Mouse (Mus musculus) CH12.LX (cell line): ENCODE data around the gene Klhl36. TPM values are rescaled to one million over a fixed set of nuclear protein-coding genes. Genes with fewer than 3 reads are reported as not detected.

Source experiments
- DNase-seq: peaks from one replicate; pipeline ENCODE4 v3.0.0-alpha.2; 2013; ENCODE audit errors: extremely low read depth
- H3K27ac ChIP-seq: 2 replicates; pipeline ENCODE4 v1.5.1; 2012; ENCODE audit warnings: low read depth, mild to moderate bottlenecking, control low read depth, moderate library complexity; ENCODE audit not compliant: insufficient read depth
- H3K27me3 ChIP-seq: replicated peaks from 2 replicates; pipeline ENCODE3; 2012; ENCODE audit warnings: inconsistent platforms
- H3K36me3 ChIP-seq, 2 experiments: replicated peaks in 1 of 2; 2 replicates each; pipeline versions ENCODE3 to v1.6.1; 2012; ENCODE audit warnings: inconsistent platforms in 1 of 2, low read length in 1 of 2, mild to moderate bottlenecking in 1 of 2, mixed read lengths in 1 of 2, moderate library complexity in 1 of 2; ENCODE audit not compliant: control insufficient read depth in 1 of 2, insufficient read depth in 1 of 2
- H3K4me1 ChIP-seq, 2 experiments: 2 replicates each; pipeline ENCODE4 v1.6.1; 2012; ENCODE audit warnings: inconsistent platforms in 1 of 2, moderate library complexity in 1 of 2; ENCODE audit not compliant: insufficient read depth in 2 of 2, control insufficient read depth in 1 of 2
- H3K4me2 ChIP-seq: 2 replicates; pipeline ENCODE4 v1.6.1; 2012; ENCODE audit warnings: low read depth, mild to moderate bottlenecking, control low read depth; ENCODE audit not compliant: poor library complexity, insufficient read depth, severe bottlenecking
- H3K4me3 ChIP-seq, 3 experiments: fragments of 150-350 bp in 1 of 3; sonication (generic) in 1 of 3; replicated peaks in 1 of 3; 2 replicates each; pipeline versions ENCODE3 to v1.5.1; 2011 to 2012; ENCODE audit warnings: low read depth in 2 of 3, low read length in 2 of 3, mild to moderate bottlenecking in 2 of 3, moderate library complexity in 2 of 3, control low read depth in 1 of 3, improper control_type of control experiment in 1 of 3, inconsistent platforms in 1 of 3, mixed read lengths in 1 of 3; ENCODE audit not compliant: poor library complexity in 1 of 3
- H3K79me2 ChIP-seq: replicated peaks from 2 replicates; pipeline ENCODE4 v1.6.1; 2012; ENCODE audit warnings: mild to moderate bottlenecking, moderate library complexity; ENCODE audit not compliant: control insufficient read depth, poor library complexity, insufficient read depth, severe bottlenecking; ENCODE audit errors: extremely low read depth
- H3K9ac ChIP-seq: 2 replicates; pipeline ENCODE4 v1.6.1; 2012; ENCODE audit warnings: low read depth, mild to moderate bottlenecking, control low read depth, moderate library complexity; ENCODE audit not compliant: insufficient read depth
- H3K9me3 ChIP-seq: replicated peaks from 2 replicates; pipeline ENCODE3; 2012; ENCODE audit warnings: low read length, inconsistent platforms, mixed read lengths
- CHD1 ChIP-seq: IDR thresholded peaks from 2 replicates; pipeline ENCODE4 v1.6.1; 2012; ENCODE audit warnings: low read depth, low read length, improper control_type of control experiment, inconsistent platforms
- CTCF ChIP-seq, 2 experiments: IDR thresholded peaks in 1 of 2; conservative IDR thresholded peaks in 1 of 2; 2 replicates each; pipeline ENCODE4 v1.5.1; 2011 to 2012; ENCODE audit warnings: low read depth in 2 of 2, low read length in 2 of 2, improper control_type of control experiment in 1 of 2, inconsistent platforms in 1 of 2, mild to moderate bottlenecking in 1 of 2, moderate library complexity in 1 of 2
- E2F4 ChIP-seq: IDR thresholded peaks from 2 replicates; pipeline ENCODE4 v1.6.1; 2011; ENCODE audit warnings: low read depth, low read length, improper control_type of control experiment; ENCODE audit not compliant: insufficient replicate concordance
- ELF1 ChIP-seq: IDR thresholded peaks from 2 replicates; pipeline ENCODE4 v1.6.1; 2014; ENCODE audit warnings: low read depth, mild to moderate bottlenecking, inconsistent platforms, low read length, improper control_type of control experiment
- HCFC1 ChIP-seq: IDR thresholded peaks from 2 replicates; pipeline ENCODE4 v1.6.1; 2012; ENCODE audit warnings: low read depth, mild to moderate bottlenecking, inconsistent platforms, low read length, improper control_type of control experiment
- JUN ChIP-seq: IDR thresholded peaks from 2 replicates; pipeline ENCODE4 v1.6.1; 2011; ENCODE audit warnings: low read depth, mild to moderate bottlenecking, low read length, improper control_type of control experiment, moderate library complexity; ENCODE audit not compliant: insufficient read depth
- MAFK ChIP-seq: IDR thresholded peaks from 2 replicates; pipeline ENCODE4 v1.6.1; 2011; ENCODE audit warnings: low read length, improper control_type of control experiment; ENCODE audit not compliant: insufficient replicate concordance
- MAZ ChIP-seq: IDR thresholded peaks from 2 replicates; pipeline ENCODE4 v1.6.1; 2012; ENCODE audit warnings: low read depth, mild to moderate bottlenecking, inconsistent platforms, low read length, improper control_type of control experiment, moderate library complexity
- MXI1 ChIP-seq: IDR thresholded peaks from 2 replicates; pipeline ENCODE4 v1.6.1; 2011; ENCODE audit warnings: mild to moderate bottlenecking, low read depth, low read length, improper control_type of control experiment
- MYC ChIP-seq: IDR thresholded peaks from 2 replicates; pipeline ENCODE4 v1.6.1; 2011; ENCODE audit warnings: low read depth, mild to moderate bottlenecking, improper control_type of control experiment, low read length
- NRF1 ChIP-seq: IDR thresholded peaks from 2 replicates; pipeline ENCODE4 v1.6.1; 2014; ENCODE audit warnings: low read depth, mild to moderate bottlenecking, inconsistent platforms, low read length, improper control_type of control experiment, moderate library complexity
- POLR2A ChIP-seq: IDR thresholded peaks from 2 replicates; pipeline ENCODE4 v1.6.1; 2011; ENCODE audit warnings: low read depth, mild to moderate bottlenecking, improper control_type of control experiment, low read length
- UBTF ChIP-seq: IDR thresholded peaks from 2 replicates; pipeline ENCODE4 v1.6.1; 2012; ENCODE audit warnings: low read depth, mild to moderate bottlenecking, inconsistent platforms, low read length, improper control_type of control experiment, moderate library complexity
- USF1 ChIP-seq: IDR thresholded peaks from 2 replicates; pipeline ENCODE4 v1.6.1; 2014; ENCODE audit warnings: low read depth, mild to moderate bottlenecking, inconsistent platforms, low read length, improper control_type of control experiment
- USF2 ChIP-seq: conservative IDR thresholded peaks from 2 replicates; pipeline ENCODE4 v1.6.1; 2011; ENCODE audit warnings: low read depth, low read length, improper control_type of control experiment
- ZC3H11A ChIP-seq: IDR thresholded peaks from 2 replicates; pipeline ENCODE4 v1.6.1; 2012; ENCODE audit warnings: low read depth, mild to moderate bottlenecking, inconsistent platforms, low read length, improper control_type of control experiment
- ZMIZ1 ChIP-seq: IDR thresholded peaks from 2 replicates; pipeline ENCODE4 v1.6.1; 2012; ENCODE audit warnings: low read depth, mild to moderate bottlenecking, inconsistent platforms, low read length, improper control_type of control experiment
- ZNF384 ChIP-seq: IDR thresholded peaks from 2 replicates; pipeline ENCODE4 v1.6.1; 2012; ENCODE audit warnings: low read depth, low read length, improper control_type of control experiment, inconsistent platforms
- dilution Hi-C: fragments of 300-500 bp; cut with MboI; formaldehyde crosslinking; loops from 2 replicates; pipeline ENCODE4 v1.14.3; 2020; ENCODE audit warnings: low sequenced_read_pairs; ENCODE audit not compliant: extremely low pct_unique_long_range_greater_than_20kb, extremely low pct_ligation_motif_present
- in situ Hi-C: fragments of 300-500 bp; cut with MboI; formaldehyde crosslinking; loops from 3 replicates; pipeline ENCODE4 v1.14.3; 2019; ENCODE audit warnings: low sequenced_read_pairs, low pct_ligation_motif_present, low pct_unique_long_range_greater_than_20kb, mixed read lengths
- polyA plus RNA-seq: library from polyadenylated mRNA; unstranded; fragments of >175 nt; gene quantifications from 2 replicates; pipeline ENCODE4 v1.2.1, GENCODE M21; 2012; ENCODE audit warnings: low read depth; ENCODE audit not compliant: insufficient read length
- total RNA-seq, 2 experiments: library from RNA; depleted of rRNA; stranded (reverse); fragments of 300-350 nt in 1 of 2; fragments of >200 nt in 1 of 2; gene quantifications; 2 replicates each; pipeline ENCODE4 v1.2.3; 2012 to 2014

The Klhl36 gene
- total and polyA plus RNA-seq, 3 experiments, result 3.0 to 7.9 (median 3.1) TPM

- Histone ChIP-seq H3K36me3 (no peaks in the 10 kb centered on the region), H3K27me3 (peaks cover 11% of the 10 kb centered on the region), H3K4me3 (no peak overlapping the region), H3K9ac (no peak overlapping the region), H3K4me1 (0 out of 4 replicates have a peak, but pooled peaks cover 0 to 3% of the 10 kb centered on the region in 2 experiments)
- DNase-seq, result no peak
- in situ Hi-C loops (loop anchor here (10.0 kb wide), 1 partner anchor 143 kb away; the partner anchor contains the start of gene Atp2c2), dilution Hi-C loops (no loop called here)
- TF ChIP-seq MYC (no peak), JUN (no peak), CHD1 (no peak), ZNF384 (no peak), ZMIZ1 (no peak), POLR2A (no peak), ELF1 (no peak), MAFK (no peak), CTCF (conservative IDR thresholded peaks at IDR 0.05 in 1 of 2, IDR thresholded peaks at IDR 0.05 in 1 of 2; ENCODE audit: low read depth in 2 of 2, low read length in 2 of 2) (no peak), MAZ (no peak), ZC3H11A (no peak), UBTF (no peak), NRF1 (no peak), HCFC1 (no peak), E2F4 (no peak), MXI1 (no peak)
- TF ChIP-seq, all 38 proteins: peak for 0
- no peak overlapping the region for H3K4me2 ChIP-seq
- H3K27ac ChIP-seq, result no peak overlapping the region
- peaks cover 8% of the 10 kb centered on the region for H3K9me3 ChIP-seq
- no peaks in the 10 kb centered on the region for H3K79me2 ChIP-seq
Measured at GRCm38 (mm10) chr8:119847232-119847922, 14.7 kb upstream of the Klhl36 start.

GRCm38 (mm10) chr8:119853521-119853920 is 8.5 kb upstream of the Klhl36 start:
- DNase-seq, result no peak
- no peak overlapping the region for H3K4me3 ChIP-seq
- H3K4me2 ChIP-seq, result no peak overlapping the region
- H3K79me2 ChIP-seq, result no peaks in the 10 kb centered on the region
- no peak for TF ChIP-seq ZC3H11A
- no peak for TF ChIP-seq ZNF384
- no peak for TF ChIP-seq MYC
- peak; percentile 51 for TF ChIP-seq USF1
- TF ChIP-seq USF2, result peak; percentile 42; the same call in 1 of the 2 replicates
- in situ Hi-C loops (no loop called here), dilution Hi-C loops (no loop called here)
- H3K4me1 ChIP-seq, result no peaks in the 10 kb centered on the region; a peak in 1 of 4 replicates
- no peak overlapping the region for H3K27ac ChIP-seq
- peaks cover 26% of the 10 kb centered on the region for H3K9me3 ChIP-seq
- H3K27me3 ChIP-seq, result peaks cover 9% of the 10 kb centered on the region
- no peaks in the 10 kb centered on the region for H3K36me3 ChIP-seq
- no peak overlapping the region for H3K9ac ChIP-seq
